Mouse (Mus musculus) gastrocnemius, adult 18-20 months (tissue): ENCODE measurements at regions not wholly inside any gene's neighbourhood (a gene's known extent, or its start where the extent isn't known, plus 50 kb on each side); places are given as distances from the start of the nearest gene placed in this dataset.

Experiments
- DNase-seq: peaks from one replicate; pipeline ENCODE4 v3.0.0; 2021; ENCODE audit warnings: low spot score

GRCm38 (mm10) chr13:59393231-59393938 is 191.6 kb downstream of the Agtpbp1 start:
- peak; percentile 11 for DNase-seq

GRCm38 (mm10) chr13:59392828-59393227 is 192.2 kb downstream of the Agtpbp1 start:
- DNase-seq: no peak

- DNase-seq: no peak
Observed at GRCm38 (mm10) chr13:59387627-59388325, 197.3 kb downstream of the Agtpbp1 start.

GRCm38 (mm10) chr13:59386935-59387540 is 198.0 kb downstream of the Agtpbp1 start:
- no peak for DNase-seq

- no peak for DNase-seq
Observed at GRCm38 (mm10) chr13:59385824-59386223, 199.2 kb downstream of the Agtpbp1 start.

- DNase-seq: peak; percentile 7
Observed at GRCm38 (mm10) chr13:59370141-59370816, 214.7 kb downstream of the Agtpbp1 start.

- no peak for DNase-seq
Observed at GRCm38 (mm10) chr13:59368550-59369449, 216.2 kb downstream of the Agtpbp1 start.

- DNase-seq: peak; percentile 48
Observed at GRCm38 (mm10) chr13:59365460-59365859, 219.6 kb downstream of the Agtpbp1 start.

GRCm38 (mm10) chr13:59363428-59363827 is 221.6 kb downstream of the Agtpbp1 start:
- no peak for DNase-seq

GRCm38 (mm10) chr13:59361323-59361722 is 223.7 kb downstream of the Agtpbp1 start:
- no peak for DNase-seq

GRCm38 (mm10) chr13:59360026-59360425 is 225.0 kb downstream of the Agtpbp1 start:
- no peak for DNase-seq

GRCm38 (mm10) chr13:59358421-59358820 is 226.6 kb downstream of the Agtpbp1 start:
- no peak for DNase-seq

- DNase-seq: no peak
Observed at GRCm38 (mm10) chr13:59351461-59351860, 233.6 kb downstream of the Agtpbp1 start.

- no peak for DNase-seq
Observed at GRCm38 (mm10) chr13:59350613-59351150, 234.3 kb downstream of the Agtpbp1 start.

GRCm38 (mm10) chr13:59348510-59348909 is 236.5 kb downstream of the Agtpbp1 start:
- no peak for DNase-seq

GRCm38 (mm10) chr13:59341871-59342270 is 243.2 kb downstream of the Agtpbp1 start:
- peak; percentile 77 for DNase-seq

GRCm38 (mm10) chr13:59338436-59338835 is 246.6 kb downstream of the Agtpbp1 start:
- DNase-seq: no peak

GRCm38 (mm10) chr13:59323933-59324332 is 261.1 kb downstream of the Agtpbp1 start:
- DNase-seq: no peak

- no peak for DNase-seq
Observed at GRCm38 (mm10) chr13:59323441-59323840, 261.6 kb downstream of the Agtpbp1 start.

GRCm38 (mm10) chr13:59320261-59320660 is 264.8 kb downstream of the Agtpbp1 start:
- DNase-seq: no peak
